In the genomic region with DNA sequence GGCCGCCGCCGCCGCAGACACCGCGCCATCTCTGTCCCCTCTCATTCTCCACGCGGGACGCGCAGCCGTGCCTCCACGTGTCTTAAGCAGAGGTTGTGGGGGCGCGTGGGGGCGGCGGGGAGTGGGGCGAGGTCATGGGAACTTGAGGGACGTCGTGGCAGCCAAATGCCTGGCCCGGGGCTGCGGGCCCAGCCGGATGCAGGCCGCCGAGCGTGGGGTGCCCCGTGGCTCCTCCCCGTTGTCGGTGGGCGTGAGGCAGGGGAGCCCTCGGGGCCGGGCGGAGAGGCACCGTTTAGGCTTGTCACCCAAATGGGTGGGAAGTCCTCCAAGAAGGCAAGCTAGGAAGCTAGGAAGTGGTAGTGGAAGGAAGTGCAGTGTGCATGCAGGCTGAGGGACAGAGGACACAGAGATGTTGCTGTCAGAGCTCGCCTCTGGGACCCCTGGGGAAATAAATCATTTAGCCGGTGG, we compare ENCODE assay signal across 8 mouse cellular contexts. TPM values are rescaled to one million over a fixed set of nuclear protein-coding genes. Genes with fewer than 3 reads are reported as not detected.
A peak's percentile ranks its signal among the peaks of the same experiment; 100 is the strongest.
DNase-seq lines count a peak whose midpoint lies in the region; ATAC-seq and TF ChIP-seq lines count a peak whose summit lies in the region.

No protein-coding gene starts in this region.

- peak overlapping the region; percentile 77 for H3K4me3 ChIP-seq in embryonic facial prominence, embryonic 15.5 days (replicated peaks)
- H3K4me3 ChIP-seq in heart, embryonic 11.5 days (ENCODE audit: low read depth, low read length), result peak overlapping the region; percentile 83
- peak overlapping the region; percentile 90 for H3K4me3 ChIP-seq in kidney, embryonic 16.5 days (ENCODE audit: low read length)
- peak overlapping the region; percentile 81 for H3K4me3 ChIP-seq in liver, adult 2 months (ENCODE audit: insufficient read depth, low read depth, low read length)
- H3K4me3 ChIP-seq in stomach, embryonic 16.5 days (replicated peaks; ENCODE audit: low read length), result peak overlapping the region; percentile 92

- WGBS in embryonic facial prominence, embryonic 15.5 days, result under 1% methylated on average over 35 of the region's 35 CpGs
- WGBS in heart, embryonic 11.5 days (ENCODE audit: insufficient replicate concordance), result 2% methylated on average over 27 of the region's 35 CpGs
- WGBS in kidney, embryonic 16.5 days, result 0% methylated on average over 34 of the region's 35 CpGs
- 1% methylated on average over 35 of the region's 35 CpGs for WGBS in liver, adult 2 months
- 0% methylated on average over 35 of the region's 35 CpGs for WGBS in stomach, embryonic 16.5 days

- ATAC-seq in embryonic facial prominence, embryonic 15.5 days (ENCODE audit: insufficient number of reproducible peaks, low FRiP score, low TSS enrichment, low read depth), result peak; percentile 74
- peak; percentile 71 for ATAC-seq in heart, embryonic 11.5 days (replicated peaks; ENCODE audit: insufficient number of reproducible peaks, low FRiP score, low TSS enrichment)
- ATAC-seq in kidney, embryonic 16.5 days (ENCODE audit: low FRiP score, low TSS enrichment), result peak; percentile 89
- peak; percentile 61 for ATAC-seq in monocyte, adult 5-6 weeks (replicated peaks; ENCODE audit: insufficient number of reproducible peaks, low FRiP score, low TSS enrichment, poor library complexity, severe bottlenecking)
- peak; percentile 81 for ATAC-seq in stomach, embryonic 16.5 days (ENCODE audit: insufficient read depth, low FRiP score)

- H3K4me1 ChIP-seq in embryonic facial prominence, embryonic 15.5 days, result 0 out of 2 replicates have a peak, but pooled peaks cover 10% of the 10 kb centered on the region
- H3K4me1 ChIP-seq in heart, embryonic 11.5 days (ENCODE audit: control insufficient read depth, insufficient read depth, low read length), result 0 out of 2 replicates have a peak, but pooled peaks cover 5% of the 10 kb centered on the region
- H3K4me1 ChIP-seq in kidney, embryonic 16.5 days (ENCODE audit: insufficient read depth, low read length), result peaks cover 8% of the 10 kb centered on the region
- H3K4me1 ChIP-seq in liver, adult 2 months (ENCODE audit: control insufficient read depth, insufficient read depth, low read length), result no peaks in the 10 kb centered on the region
- peaks cover 12% of the 10 kb centered on the region; the same call in 1 of the 2 replicates for H3K4me1 ChIP-seq in stomach, embryonic 16.5 days (ENCODE audit: control insufficient read depth, insufficient read depth, low read length)

- H3K9me3 ChIP-seq in embryonic facial prominence, embryonic 15.5 days (replicated peaks), result no peaks in the 10 kb centered on the region
- no peaks in the 10 kb centered on the region for H3K9me3 ChIP-seq in heart, embryonic 11.5 days (replicated peaks; ENCODE audit: control insufficient read depth, low read length)
- no peaks in the 10 kb centered on the region for H3K9me3 ChIP-seq in kidney, embryonic 16.5 days (ENCODE audit: low read length)
- H3K9me3 ChIP-seq in stomach, embryonic 16.5 days (replicated peaks; ENCODE audit: control insufficient read depth, low read length), result no peaks in the 10 kb centered on the region

- peak overlapping the region; percentile 93 for H3K9ac ChIP-seq in embryonic facial prominence, embryonic 15.5 days
- peak overlapping the region; percentile 90 for H3K9ac ChIP-seq in heart, embryonic 11.5 days (ENCODE audit: low read depth, low read length)
- H3K9ac ChIP-seq in kidney, embryonic 16.5 days (replicated peaks; ENCODE audit: low read length), result peak overlapping the region; percentile 99
- peak overlapping the region; percentile 81 for H3K9ac ChIP-seq in liver, adult 2 months (ENCODE audit: low read depth, low read length)
- H3K9ac ChIP-seq in stomach, embryonic 16.5 days (ENCODE audit: low read length), result peak overlapping the region; percentile 98

- TF ChIP-seq CTCF in liver, adult 2 months (IDR thresholded peaks at IDR 0.05; ENCODE audit: low read depth, low read length), result no peak

- no peaks in the 10 kb centered on the region for H3K36me3 ChIP-seq in embryonic facial prominence, embryonic 15.5 days
- H3K36me3 ChIP-seq in heart, embryonic 11.5 days (ENCODE audit: control insufficient read depth, insufficient read depth, low read length), result no peaks in the 10 kb centered on the region
- H3K36me3 ChIP-seq in kidney, embryonic 16.5 days (ENCODE audit: insufficient read depth, low read length), result no peaks in the 10 kb centered on the region
- H3K36me3 ChIP-seq in liver, adult 2 months (ENCODE audit: control insufficient read depth, insufficient read depth, low read length), result no peaks in the 10 kb centered on the region
- H3K36me3 ChIP-seq in stomach, embryonic 16.5 days (ENCODE audit: control insufficient read depth, insufficient read depth, low read length), result no peaks in the 10 kb centered on the region

- peak overlapping the region; percentile 76 for H3K4me2 ChIP-seq in embryonic facial prominence, embryonic 15.5 days (replicated peaks)
- peak overlapping the region; percentile 67 for H3K4me2 ChIP-seq in heart, embryonic 11.5 days
- H3K4me2 ChIP-seq in kidney, embryonic 16.5 days (replicated peaks; ENCODE audit: low read depth, low read length), result peak overlapping the region; percentile 83
- H3K4me2 ChIP-seq in stomach, embryonic 16.5 days (ENCODE audit: low read depth, low read length), result peak overlapping the region; percentile 59

- peak; percentile 71 for DNase-seq in 416B (ENCODE audit: low read depth)
- DNase-seq in adrenal gland, postnatal 36 days, result peak; percentile 71 to 81
- DNase-seq in liver, adult 2 months (ENCODE audit: extremely low read depth, low read depth, low spot score), result peak; percentile 44

- no peak for TF ChIP-seq POLR2A in liver, adult 2 months (IDR thresholded peaks at IDR 0.05; ENCODE audit: extremely low read depth, insufficient read depth, low read length)

- no peaks in the 10 kb centered on the region for H3K27me3 ChIP-seq in embryonic facial prominence, embryonic 15.5 days
- no peaks in the 10 kb centered on the region for H3K27me3 ChIP-seq in heart, embryonic 11.5 days (ENCODE audit: control insufficient read depth, insufficient read depth, low read length)
- no peaks in the 10 kb centered on the region for H3K27me3 ChIP-seq in kidney, embryonic 16.5 days (ENCODE audit: insufficient read depth, low read length)
- no peaks in the 10 kb centered on the region for H3K27me3 ChIP-seq in liver, adult 2 months (ENCODE audit: control insufficient read depth, insufficient read depth, low read length)
- H3K27me3 ChIP-seq in stomach, embryonic 16.5 days (ENCODE audit: control insufficient read depth, insufficient read depth, low read length), result no peaks in the 10 kb centered on the region

- no peaks in the 10 kb centered on the region; the same call in 1 of the 2 replicates for H3K79me2 ChIP-seq in liver, adult 2 months (ENCODE audit: control insufficient read depth, insufficient read depth, low read length)

- H3K27ac ChIP-seq in embryonic facial prominence, embryonic 15.5 days (replicated peaks), result peak overlapping the region; percentile 92
- H3K27ac ChIP-seq in heart, embryonic 11.5 days (ENCODE audit: low read depth, low read length), result peak overlapping the region; percentile 85
- H3K27ac ChIP-seq in kidney, embryonic 16.5 days (ENCODE audit: low read length), result peak overlapping the region; percentile 91
- no peak overlapping the region for H3K27ac ChIP-seq in liver, adult 2 months (replicated peaks; ENCODE audit: insufficient read depth, low read depth, low read length)
- peak overlapping the region; percentile 94 for H3K27ac ChIP-seq in stomach, embryonic 16.5 days (ENCODE audit: low read length)

RNA-seq across cellular contexts. Expression of a gene that starts 0.4 kb away (rescaled TPM):
- 10 to 100 TPM; 24.7 to 34.0 TPM for total RNA-seq in adrenal gland, postnatal 36 days (2021)
- 16.7 and 18.1 TPM in 2 replicates for polyA plus RNA-seq in embryonic facial prominence, embryonic 15.5 days (2015; fragmentation: Nextera tagmentation; extraction: Ambion mirVana)
- polyA plus RNA-seq in heart, embryonic 11.5 days (2014; fragmentation: Nextera tagmentation; extraction: Ambion mirVana), result 22.4 and 22.8 TPM in 2 replicates
- polyA plus RNA-seq in kidney, embryonic 16.5 days (2015; fragmentation: Nextera tagmentation; extraction: Ambion mirVana), result 20.7 and 23.6 TPM in 2 replicates
- 4.2 and 4.9 TPM in 2 replicates for total RNA-seq in liver, adult 2 months (2014; rRNA removed)
- 2.3 and 2.7 TPM in 2 replicates for polyA plus RNA-seq in liver, adult 2 months (2012; rRNA removed)
- total RNA-seq in monocyte, adult 5-6 weeks (2017), result 4.9 to 9.2 TPM (median 7.2 TPM) in 3 replicates
- 17.4 and 19.3 TPM in 2 replicates for polyA plus RNA-seq in stomach, embryonic 16.5 days (2015; fragmentation: Nextera tagmentation; extraction: Ambion mirVana)

RNA-seq across cellular contexts. Expression of a gene that starts 37.2 kb away (rescaled TPM):
- 10 to 100 TPM; 24.3 to 35.2 TPM for total RNA-seq in adrenal gland, postnatal 36 days (2021)
- 28.5 and 30.1 TPM in 2 replicates for polyA plus RNA-seq in embryonic facial prominence, embryonic 15.5 days (2015; fragmentation: Nextera tagmentation; extraction: Ambion mirVana)
- polyA plus RNA-seq in heart, embryonic 11.5 days (2014; fragmentation: Nextera tagmentation; extraction: Ambion mirVana), result 0.62 TPM in 2 replicates
- polyA plus RNA-seq in kidney, embryonic 16.5 days (2015; fragmentation: Nextera tagmentation; extraction: Ambion mirVana), result 1.4 and 1.5 TPM in 2 replicates
- 0.09 and 0.20 TPM in 2 replicates for total RNA-seq in liver, adult 2 months (2014; rRNA removed)
- polyA plus RNA-seq in liver, adult 2 months (2012; rRNA removed), result 0.21 TPM in 2 replicates
- total RNA-seq in monocyte, adult 5-6 weeks (2017), result 14.8 to 50.7 TPM (median 16.8 TPM) in 3 replicates
- 0.89 and 1.5 TPM in 2 replicates for polyA plus RNA-seq in stomach, embryonic 16.5 days (2015; fragmentation: Nextera tagmentation; extraction: Ambion mirVana)

Comparison
In these comparisons a context has a peak if more than half of its experiments do, and no peak if none do; other contexts are left out.
1. RNA of a gene that starts 37.2 kb away (polyA plus RNA-seq): 28.5 to 30.1 TPM in embryonic facial prominence, embryonic 15.5 days; 1.4 to 1.5 TPM in kidney, embryonic 16.5 days, 0.89 to 1.5 TPM in stomach, embryonic 16.5 days, 0.62 TPM in heart, embryonic 11.5 days and 0.21 TPM in liver, adult 2 months; every median in the first group is over 10 times any median in the second.
2. Peak in every context shown above with its lines, with median percentiles within 50 percentile points of each other: DNase-seq, ATAC-seq, H3K4me2 ChIP-seq, H3K4me3 ChIP-seq and H3K9ac ChIP-seq.